Mouse (Mus musculus) myocyte (in vitro differentiated cells): ENCODE results near the gene Tspo2. TPM values are rescaled to one million over a fixed set of nuclear protein-coding genes. Genes with fewer than 3 reads are reported as not detected.

Experiments
- H3K27me3 ChIP-seq: one replicate; pipeline ENCODE4 v1.6.1; 2011; ENCODE audit not compliant: control insufficient read depth, insufficient read depth, insufficient read length
- H3K36me3 ChIP-seq: one replicate; pipeline ENCODE4 v1.6.1; 2011; ENCODE audit not compliant: control insufficient read depth, insufficient read depth
- H3K4me2 ChIP-seq: one replicate; pipeline ENCODE4 v1.6.1; 2011; ENCODE audit warnings: low read depth, control low read depth
- H3K4me3 ChIP-seq: one replicate; pipeline ENCODE4 v1.5.1; 2011; ENCODE audit warnings: mild to moderate bottlenecking, control low read depth, moderate library complexity
- H3K79me2 ChIP-seq: one replicate; pipeline ENCODE4 v1.6.1; 2011; ENCODE audit not compliant: control insufficient read depth, insufficient read depth
- H3ac ChIP-seq: one replicate; pipeline ENCODE4 v1.6.1; 2011; ENCODE audit not compliant: control insufficient read depth, insufficient read length
- CEBPB ChIP-seq: IDR thresholded peaks from 2 replicates; pipeline ENCODE4 v1.6.1; 2011; ENCODE audit warnings: mild to moderate bottlenecking, moderate library complexity; ENCODE audit not compliant: poor library complexity, insufficient read depth, severe bottlenecking
- E2F4 ChIP-seq: IDR thresholded peaks from one replicate; pipeline ENCODE4 v1.6.1; 2011; ENCODE audit warnings: mild to moderate bottlenecking, control low read depth, moderate library complexity; ENCODE audit not compliant: insufficient read depth
- MAX ChIP-seq: IDR thresholded peaks from one replicate; pipeline ENCODE4 v1.6.1; 2011; ENCODE audit warnings: low read depth, mild to moderate bottlenecking, control low read depth
- MYOD1 ChIP-seq, 3 experiments: IDR thresholded peaks; one replicate each; pipeline ENCODE4 v1.6.1; 2011; ENCODE audit warnings: control low read depth in 2 of 3, low read depth in 2 of 3, mild to moderate bottlenecking in 2 of 3, moderate library complexity in 1 of 3; ENCODE audit not compliant: insufficient read length in 2 of 3, control insufficient read depth in 1 of 3
- MYOG ChIP-seq, 3 experiments: IDR thresholded peaks; one replicate each; pipeline ENCODE4 v1.6.1; 2011; ENCODE audit warnings: control low read depth in 2 of 3, low read depth in 2 of 3, mild to moderate bottlenecking in 2 of 3; ENCODE audit not compliant: insufficient read length in 2 of 3, control insufficient read depth in 1 of 3, insufficient read depth in 1 of 3
- POLR2A ChIP-seq: IDR thresholded peaks from one replicate; pipeline ENCODE4 v1.6.1; 2011; ENCODE audit warnings: low read depth, mild to moderate bottlenecking, control low read depth, moderate library complexity; ENCODE audit not compliant: insufficient read length
- POLR2AphosphoS2 ChIP-seq: IDR thresholded peaks from one replicate; pipeline ENCODE4 v1.6.1; 2011; ENCODE audit warnings: low read depth, control low read depth; ENCODE audit not compliant: insufficient read length
- REST ChIP-seq: IDR thresholded peaks from one replicate; pipeline ENCODE4 v1.6.1; 2011; ENCODE audit warnings: mild to moderate bottlenecking, control low read depth, moderate library complexity; ENCODE audit not compliant: insufficient read depth, insufficient read length
- SRF ChIP-seq: IDR thresholded peaks from one replicate; pipeline ENCODE4 v1.6.1; 2011; ENCODE audit warnings: low read depth; ENCODE audit not compliant: control insufficient read depth, insufficient read length
- TCF12 ChIP-seq: IDR thresholded peaks from one replicate; pipeline ENCODE4 v1.6.1; 2011; ENCODE audit warnings: mild to moderate bottlenecking, control low read depth; ENCODE audit not compliant: poor library complexity, insufficient read depth, severe bottlenecking
- TCF3 ChIP-seq: IDR thresholded peaks from one replicate; pipeline ENCODE4 v1.6.1; 2011; ENCODE audit warnings: low read depth, control low read depth; ENCODE audit not compliant: insufficient read length
- USF1 ChIP-seq: IDR thresholded peaks from one replicate; pipeline ENCODE4 v1.6.1; 2011; ENCODE audit warnings: low read depth, mild to moderate bottlenecking, control low read depth, moderate library complexity
- polyA plus RNA-seq: library from polyadenylated mRNA; unstranded; fragments of >200 nt; fragmentation: generic; extraction: Trizol; gene quantifications from one replicate; pipeline ENCODE4 v1.2.1, GENCODE M21; 2012; ENCODE audit warnings: missing spikeins

The Tspo2 gene
- polyA plus RNA-seq, 1 experiment: not detected

- Histone ChIP-seq H3ac (no peak overlapping the region), H3K27me3 (no peaks in the 10 kb centered on the region), H3K36me3 (no peaks in the 10 kb centered on the region), H3K4me3 (no peak overlapping the region), H3K79me2 (no peaks in the 10 kb centered on the region), H3K4me2 (no peak overlapping the region)
- TF ChIP-seq POLR2A (no peak), E2F4 (no peak), MYOD1 (IDR thresholded peaks at IDR 0.05; ENCODE audit: control insufficient read depth in 1 of 3, insufficient read length in 2 of 3, low read depth in 2 of 3) (no peak), REST (no peak), CEBPB (no peak), TCF3 (no peak), MYOG (IDR thresholded peaks at IDR 0.05; ENCODE audit: control insufficient read depth in 1 of 3, insufficient read depth in 1 of 3, insufficient read length in 2 of 3, low read depth in 2 of 3) (no peak)
Observed at GRCm38 (mm10) chr17:48454190-48454589, 2.9 kb upstream of the Tspo2 start.

GRCm38 (mm10) chr17:48453489-48453888 is 2.2 kb upstream of the Tspo2 start:
- no peak for TF ChIP-seq REST
- TF ChIP-seq TCF3: no peak
- TF ChIP-seq USF1: no peak
- no peak for TF ChIP-seq MYOG (IDR thresholded peaks at IDR 0.05; ENCODE audit: control insufficient read depth in 1 of 3, insufficient read depth in 1 of 3, insufficient read length in 2 of 3, low read depth in 2 of 3)
- no peak for TF ChIP-seq TCF12
- TF ChIP-seq POLR2AphosphoS2: no peak
- TF ChIP-seq SRF: no peak
- no peak for TF ChIP-seq POLR2A
- TF ChIP-seq CEBPB: no peak
- no peak for TF ChIP-seq E2F4
- TF ChIP-seq MYOD1 (IDR thresholded peaks at IDR 0.05; ENCODE audit: control insufficient read depth in 1 of 3, insufficient read length in 2 of 3, low read depth in 2 of 3): no peak
- TF ChIP-seq MAX: no peak
- Histone ChIP-seq H3K79me2 (no peaks in the 10 kb centered on the region), H3ac (no peak overlapping the region), H3K4me3 (no peak overlapping the region), H3K27me3 (no peaks in the 10 kb centered on the region), H3K36me3 (no peaks in the 10 kb centered on the region), H3K4me2 (no peak overlapping the region)

- H3K79me2 ChIP-seq: no peaks in the 10 kb centered on the region
Observed at GRCm38 (mm10) chr17:48451753-48452444, 577 bp upstream of the Tspo2 start.

GRCm38 (mm10) chr17:48450666-48451352 is 513 bp downstream of the Tspo2 start:
- Histone ChIP-seq H3K4me3 (no peak overlapping the region), H3K36me3 (no peaks in the 10 kb centered on the region)
- no peak for TF ChIP-seq USF1
- no peak for TF ChIP-seq MYOD1 (IDR thresholded peaks at IDR 0.05; ENCODE audit: control insufficient read depth in 1 of 3, insufficient read length in 2 of 3, low read depth in 2 of 3)
- no peak for TF ChIP-seq MAX
- no peak for TF ChIP-seq E2F4

More at GRCm38 (mm10) chr17:48451753-48452444, 577 bp upstream of the Tspo2 start:
- H3K27me3 ChIP-seq: no peaks in the 10 kb centered on the region
- H3K36me3 ChIP-seq: no peaks in the 10 kb centered on the region
- no peak for TF ChIP-seq TCF12
- no peak for TF ChIP-seq USF1
- TF ChIP-seq POLR2A: no peak
- no peak for TF ChIP-seq MYOD1 (IDR thresholded peaks at IDR 0.05; ENCODE audit: control insufficient read depth in 1 of 3, insufficient read length in 2 of 3, low read depth in 2 of 3)
- no peak for TF ChIP-seq REST
- TF ChIP-seq MAX: no peak
- TF ChIP-seq E2F4: no peak
- TF ChIP-seq TCF3: no peak
- no peak for TF ChIP-seq POLR2AphosphoS2
- no peak for TF ChIP-seq SRF
- no peak for TF ChIP-seq MYOG (IDR thresholded peaks at IDR 0.05; ENCODE audit: control insufficient read depth in 1 of 3, insufficient read depth in 1 of 3, insufficient read length in 2 of 3, low read depth in 2 of 3)
- TF ChIP-seq CEBPB: no peak
- H3ac ChIP-seq: no peak overlapping the region
- H3K4me2 ChIP-seq: no peak overlapping the region
- no peak overlapping the region for H3K4me3 ChIP-seq

GRCm38 (mm10) chr17:48447675-48448074 is 3.6 kb downstream of the Tspo2 start:
- Histone ChIP-seq H3K79me2 (no peaks in the 10 kb centered on the region), H3K4me3 (no peak overlapping the region), H3K27me3 (no peaks in the 10 kb centered on the region), H3K4me2 (no peak overlapping the region), H3K36me3 (no peaks in the 10 kb centered on the region), H3ac (no peak overlapping the region)
- TF ChIP-seq CEBPB: no peak
- no peak for TF ChIP-seq REST
- no peak for TF ChIP-seq MYOG (IDR thresholded peaks at IDR 0.05; ENCODE audit: control insufficient read depth in 1 of 3, insufficient read depth in 1 of 3, insufficient read length in 2 of 3, low read depth in 2 of 3)
- TF ChIP-seq MYOD1 (IDR thresholded peaks at IDR 0.05; ENCODE audit: control insufficient read depth in 1 of 3, insufficient read length in 2 of 3, low read depth in 2 of 3): no peak
- no peak for TF ChIP-seq POLR2AphosphoS2
- no peak for TF ChIP-seq TCF12
- no peak for TF ChIP-seq SRF
- no peak for TF ChIP-seq USF1
- TF ChIP-seq E2F4: no peak
- no peak for TF ChIP-seq POLR2A
- no peak for TF ChIP-seq TCF3
- TF ChIP-seq MAX: no peak

More at GRCm38 (mm10) chr17:48450666-48451352, 513 bp downstream of the Tspo2 start:
- Histone ChIP-seq H3K27me3 (no peaks in the 10 kb centered on the region), H3K79me2 (no peaks in the 10 kb centered on the region), H3ac (no peak overlapping the region), H3K4me2 (no peak overlapping the region)
